Mouse (Mus musculus) cerebellum, adult 8-10 months (tissue): Measurements from ENCODE around the gene Slc51b.

Experiments
- DNase-seq: peaks from one replicate; pipeline ENCODE4 v3.0.0; 2022

Slc51b gene

GRCm38 (mm10) chr9:65422760-65423501 lies at the start of gene Slc51b:
Gene Slc51b (minus strand): TSS chr9:65422955.
- DNase-seq: no peak

- DNase-seq: no peak
Measured at GRCm38 (mm10) chr9:65467686-65468085, 44.9 kb upstream of the Slc51b start.

GRCm38 (mm10) chr9:65465241-65465640 lies 42.5 kb upstream of the Slc51b start:
- no peak for DNase-seq

- DNase-seq: no peak
Measured at GRCm38 (mm10) chr9:65464161-65464560, 41.4 kb upstream of the Slc51b start.

GRCm38 (mm10) chr9:65462544-65462943 lies 39.8 kb upstream of the Slc51b start:
- DNase-seq: no peak

GRCm38 (mm10) chr9:65460732-65461442 lies 38.1 kb upstream of the Slc51b start, which contains the start of gene Spg21:
Gene Spg21 (plus strand): TSS chr9:65460947.
- DNase-seq: peak; percentile 96

- no peak for DNase-seq
Measured at GRCm38 (mm10) chr9:65460198-65460597, 37.4 kb upstream of the Slc51b start.

- DNase-seq: no peak
Measured at GRCm38 (mm10) chr9:65458975-65459374, 36.2 kb upstream of the Slc51b start.

- DNase-seq: no peak
Measured at GRCm38 (mm10) chr9:65447951-65448350, 25.2 kb upstream of the Slc51b start.

GRCm38 (mm10) chr9:65444692-65445091 lies 21.9 kb upstream of the Slc51b start:
- DNase-seq: no peak

GRCm38 (mm10) chr9:65435671-65436301 lies 13.0 kb upstream of the Slc51b start, which contains the start of gene Mtfmt:
Gene Mtfmt (plus strand): TSS chr9:65435782.
- peak; percentile 91 for DNase-seq

- no peak for DNase-seq
Measured at GRCm38 (mm10) chr9:65435211-65435610, 12.5 kb upstream of the Slc51b start.

GRCm38 (mm10) chr9:65434140-65434539 lies 11.4 kb upstream of the Slc51b start:
- DNase-seq: peak; percentile 19

GRCm38 (mm10) chr9:65432236-65432635 lies 9.5 kb upstream of the Slc51b start:
- DNase-seq: peak; percentile 75

- DNase-seq: no peak
Measured at GRCm38 (mm10) chr9:65430921-65431320, 8.2 kb upstream of the Slc51b start.

GRCm38 (mm10) chr9:65430401-65430800 lies 7.6 kb upstream of the Slc51b start:
- no peak for DNase-seq

- no peak for DNase-seq
Measured at GRCm38 (mm10) chr9:65428003-65428402, 5.2 kb upstream of the Slc51b start.

- no peak for DNase-seq
Measured at GRCm38 (mm10) chr9:65427511-65427910, 4.8 kb upstream of the Slc51b start.

GRCm38 (mm10) chr9:65424393-65424792 lies 1.6 kb upstream of the Slc51b start:
- DNase-seq: no peak

- DNase-seq: no peak
Measured at GRCm38 (mm10) chr9:65419633-65420032, 3.1 kb downstream of the Slc51b start.

- no peak for DNase-seq
Measured at GRCm38 (mm10) chr9:65417738-65418137, 5.0 kb downstream of the Slc51b start.

GRCm38 (mm10) chr9:65411326-65411725 lies 11.4 kb downstream of the Slc51b start:
- DNase-seq: no peak

- DNase-seq: no peak
Measured at GRCm38 (mm10) chr9:65410378-65410777, 12.4 kb downstream of the Slc51b start.

GRCm38 (mm10) chr9:65408871-65409295 lies 13.9 kb downstream of the Slc51b start:
- no peak for DNase-seq
